Comparison of ENCODE assay signal across 11 mouse cellular contexts in the genomic region with DNA sequence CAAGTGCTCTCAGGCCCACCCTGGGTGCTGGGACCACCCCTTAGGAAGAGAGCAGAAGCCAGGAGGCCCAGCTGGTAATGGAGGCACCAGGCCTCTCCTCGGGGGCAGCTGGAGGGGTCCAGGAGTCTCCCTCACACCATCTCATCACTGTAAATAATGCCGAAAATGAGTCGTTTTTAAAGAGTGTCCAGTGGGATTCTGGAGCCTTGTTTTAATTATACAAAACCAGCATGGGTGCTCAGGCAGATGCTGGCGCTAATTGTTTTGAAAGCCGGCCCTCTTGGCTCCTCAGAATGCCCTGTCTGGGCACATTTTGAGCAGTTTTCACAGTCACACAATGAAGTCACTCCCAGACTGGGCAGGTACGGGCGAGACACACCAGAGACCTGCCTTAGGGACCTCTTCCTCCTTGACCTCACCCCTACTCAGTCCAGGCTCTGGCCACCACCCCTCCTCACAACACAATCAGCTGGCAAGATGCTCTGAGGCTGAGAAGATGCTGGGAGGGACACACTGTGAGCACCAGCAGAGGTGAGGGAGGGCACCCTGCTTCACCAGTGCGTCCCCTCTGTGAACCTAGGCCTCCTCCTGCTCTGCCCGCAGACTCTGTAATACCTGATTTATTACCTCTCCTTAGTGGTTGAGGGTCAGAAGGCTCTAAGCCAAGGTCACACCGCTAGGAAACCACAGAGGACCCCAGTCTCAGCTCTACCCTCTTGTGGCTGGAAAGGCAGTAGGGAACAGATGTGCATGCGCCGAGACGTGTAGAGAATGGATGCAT.
DNase-seq lines count a peak whose midpoint lies in the region; ATAC-seq lines count a peak whose summit lies in the region.
"Had no signal": no experiment of that assay in that cellular context is flagged by ENCODE, and none has a peak within 500 bp of the region (broad histone marks: within the 10 kb centered on the region; RNA-seq: fewer than 3 reads in every experiment).

No protein-coding gene starts in this region.

- H3K4me2 ChIP-seq in hindbrain, embryonic 13.5 days = peak overlapping the region; percentile 42
- H3K4me2 ChIP-seq in midbrain, embryonic 12.5 days (replicated peaks) = peak overlapping the region; percentile 34; the same call in 1 of the 2 replicates

- H3K4me1 ChIP-seq in hindbrain, embryonic 13.5 days (replicated peaks) = peaks cover 38% of the 10 kb centered on the region
- peaks cover 34% of the 10 kb centered on the region for H3K4me1 ChIP-seq in midbrain, embryonic 12.5 days

- intact Hi-C loops in gastrocnemius, postnatal 14 days (cut with DNase I; ENCODE audit: low total_unique reads) = no loop called here

- peak overlapping the region; percentile 44 for H3K9ac ChIP-seq in hindbrain, embryonic 13.5 days
- H3K9ac ChIP-seq in midbrain, embryonic 12.5 days (replicated peaks) = no peak overlapping the region

- no peak overlapping the region for H3K4me3 ChIP-seq in hindbrain, embryonic 13.5 days
- no peak overlapping the region for H3K4me3 ChIP-seq in midbrain, embryonic 12.5 days

- DNase-seq in MN1 (ENCODE audit: low spot score) = peak; percentile 30
- peak; percentile 59 for DNase-seq in embryo, embryonic 11 days
- DNase-seq in gastrocnemius, postnatal 14 days = no peak
- no peak for DNase-seq in layer of hippocampus, adult 8-10 months (ENCODE audit: low spot score in 2 of 2)
- no peak for DNase-seq in adrenal gland, postnatal 25 days
- DNase-seq in layer of hippocampus, adult 9-11 months = no peak
- DNase-seq: kidney, postnatal 10 days; liver; right cerebral cortex, postnatal 25 days had no signal

- WGBS in hindbrain, embryonic 13.5 days = 31% methylated on average over 13 of the region's 13 CpGs
- 63% methylated on average over 13 of the region's 13 CpGs for WGBS in midbrain, embryonic 12.5 days

- H3K27ac ChIP-seq in hindbrain, embryonic 13.5 days = peak overlapping the region; percentile 92
- peak overlapping the region; percentile 90 for H3K27ac ChIP-seq in midbrain, embryonic 12.5 days (replicated peaks)

- H3K9me3 ChIP-seq in hindbrain, embryonic 13.5 days = no peaks in the 10 kb centered on the region
- H3K9me3 ChIP-seq in midbrain, embryonic 12.5 days = no peaks in the 10 kb centered on the region

- H3K36me3 ChIP-seq in hindbrain, embryonic 13.5 days = no peaks in the 10 kb centered on the region
- H3K36me3 ChIP-seq in midbrain, embryonic 12.5 days = no peaks in the 10 kb centered on the region

- H3K27me3 ChIP-seq in hindbrain, embryonic 13.5 days = no peaks in the 10 kb centered on the region
- no peaks in the 10 kb centered on the region; the same call in 1 of the 2 replicates for H3K27me3 ChIP-seq in midbrain, embryonic 12.5 days

- no peak for ATAC-seq in hindbrain, embryonic 13.5 days (ENCODE audit: low FRiP score)
- no peak; the same call in 1 of the 2 replicates for ATAC-seq in midbrain, embryonic 12.5 days (ENCODE audit: low FRiP score, low read depth)

Comparison
In these comparisons a context has a peak if more than half of its experiments do, and no peak if none do; other contexts are left out.
1. DNase-seq: peak in MN1 (single experiment) and embryo, embryonic 11 days (single experiment); none in gastrocnemius, postnatal 14 days (single experiment), layer of hippocampus, adult 8-10 months (0 of 2), adrenal gland, postnatal 25 days (single experiment) and layer of hippocampus, adult 9-11 months (single experiment).